Mouse (Mus musculus) right cerebral cortex, postnatal 10 days (tissue): ENCODE measurements at regions not wholly inside any gene's neighbourhood (a gene's known extent, or its start where the extent isn't known, plus 50 kb on each side); places are given as distances from the start of the nearest gene placed in this dataset.

ENCODE experiments used
- DNase-seq, 2 experiments: peaks; one replicate each; pipeline ENCODE4 v3.0.0; 2021; ENCODE audit warnings: low spot score in 2 of 2

DNA sequence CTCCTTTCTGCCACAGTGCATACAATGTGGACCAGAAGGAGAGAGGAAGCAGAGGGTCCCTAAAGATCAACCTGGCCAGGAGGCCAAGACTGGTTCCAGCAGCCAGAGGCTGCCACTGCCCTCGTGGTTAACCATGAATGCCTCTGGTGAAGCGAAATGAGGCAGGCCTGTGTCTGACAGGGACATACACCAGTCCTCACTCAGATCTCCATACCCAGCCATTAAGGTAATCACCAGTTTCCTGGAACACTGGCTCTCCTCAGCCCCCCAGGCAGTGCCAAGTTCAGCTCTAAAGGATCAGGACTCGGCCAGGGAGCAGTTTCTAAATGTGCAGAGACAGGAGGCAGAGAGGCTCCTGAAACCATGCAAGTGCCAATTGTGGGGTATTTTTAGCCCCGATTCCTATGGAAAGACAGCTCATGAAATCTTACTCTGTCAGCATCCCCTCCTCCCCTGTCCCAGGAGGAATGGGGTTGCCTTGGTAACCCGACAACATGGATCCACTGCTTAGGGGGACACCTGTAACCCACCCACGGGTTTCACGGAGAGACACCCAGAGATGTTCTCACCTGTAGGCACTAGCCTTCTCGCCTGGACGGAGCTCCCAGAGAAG lies 103.6 kb downstream of the Ier5 start:
- peak in 1 of 2 experiments; percentile 56 for DNase-seq

DNA sequence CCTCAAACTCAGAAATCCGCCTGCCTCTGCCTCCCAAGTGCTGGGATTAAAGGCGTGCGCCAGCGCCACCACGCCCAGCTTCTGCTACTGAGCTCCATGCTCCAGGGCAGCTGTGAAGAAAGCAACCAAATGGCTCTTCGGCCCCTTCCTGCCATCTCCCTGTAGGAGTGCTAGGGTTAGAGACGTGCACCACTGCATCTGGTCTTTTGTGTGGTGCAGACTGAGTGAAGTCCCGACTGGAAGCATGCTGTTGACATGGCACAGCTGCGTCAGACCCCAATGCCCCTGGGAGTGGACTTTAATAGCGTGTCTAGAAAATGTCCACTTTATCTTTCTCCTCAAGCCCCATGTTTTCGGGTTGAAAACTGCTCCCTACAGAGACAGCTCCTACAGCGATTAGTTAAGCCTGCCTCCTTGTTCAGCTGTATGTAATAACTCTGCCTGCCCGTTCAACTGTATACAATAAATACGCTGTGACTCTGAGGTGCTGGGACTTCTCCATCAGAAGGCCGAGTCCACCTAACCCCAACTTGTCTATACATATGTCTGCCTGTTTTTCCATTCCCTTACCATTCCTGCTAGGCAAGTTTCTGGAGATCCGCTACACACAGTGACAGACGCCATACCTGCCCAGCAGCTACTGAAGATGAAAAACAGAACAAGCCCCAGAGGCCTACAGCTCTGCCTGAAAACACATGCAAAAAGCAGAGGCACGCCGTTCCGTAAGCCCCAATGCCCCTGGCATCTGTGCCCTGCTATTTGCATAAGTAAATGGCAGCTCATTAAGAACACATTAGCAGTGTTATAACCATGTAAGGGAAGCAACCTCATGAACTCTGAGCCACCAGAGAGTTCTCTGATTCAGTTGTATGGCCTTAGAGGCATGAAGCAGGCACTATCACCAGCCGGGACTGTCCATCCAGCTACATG lies 105.2 kb downstream of the Ier5 start:
- no peak for DNase-seq

DNA sequence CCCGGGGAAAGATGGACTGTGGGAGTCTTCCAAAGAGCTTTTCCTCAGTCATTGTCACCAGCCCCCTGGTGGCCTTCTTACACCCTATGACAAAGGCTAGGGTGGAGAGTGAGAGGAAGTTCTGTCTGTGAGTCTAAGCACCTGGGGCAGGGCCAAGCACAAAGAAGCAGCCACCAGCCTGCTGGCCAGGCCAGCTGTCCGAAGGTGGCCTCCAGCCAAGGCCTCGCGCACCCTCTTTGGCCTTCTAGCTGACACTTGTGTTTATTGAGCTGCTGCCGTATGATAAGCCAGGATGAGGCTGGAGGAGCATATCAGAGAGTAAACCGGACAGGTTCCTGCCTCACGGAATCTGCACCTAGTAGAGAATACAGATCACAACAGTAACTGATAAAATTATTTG lies 99.0 kb upstream of the Cacna1e start:
- DNase-seq: no peak

DNA sequence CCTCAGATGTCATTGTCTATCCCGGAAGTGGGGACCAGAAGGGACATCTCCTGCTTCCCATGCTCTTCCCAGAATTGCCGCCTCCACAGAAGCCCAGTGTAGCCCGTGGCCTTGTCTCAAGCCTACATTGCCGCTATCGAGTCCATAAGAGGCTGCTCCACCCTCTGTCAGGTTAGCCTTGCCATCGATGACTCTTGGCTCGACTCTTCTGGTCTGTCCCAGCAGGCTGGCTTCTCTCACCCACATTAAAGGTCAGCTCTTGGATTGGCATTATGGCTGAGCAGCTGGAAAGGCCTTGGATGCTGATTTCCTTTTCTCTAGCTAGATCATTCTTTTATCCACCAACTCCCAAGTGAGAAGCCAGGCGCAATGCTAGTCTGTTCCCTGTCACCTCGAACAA lies 98.5 kb upstream of the Cacna1e start:
- no peak for DNase-seq

DNA sequence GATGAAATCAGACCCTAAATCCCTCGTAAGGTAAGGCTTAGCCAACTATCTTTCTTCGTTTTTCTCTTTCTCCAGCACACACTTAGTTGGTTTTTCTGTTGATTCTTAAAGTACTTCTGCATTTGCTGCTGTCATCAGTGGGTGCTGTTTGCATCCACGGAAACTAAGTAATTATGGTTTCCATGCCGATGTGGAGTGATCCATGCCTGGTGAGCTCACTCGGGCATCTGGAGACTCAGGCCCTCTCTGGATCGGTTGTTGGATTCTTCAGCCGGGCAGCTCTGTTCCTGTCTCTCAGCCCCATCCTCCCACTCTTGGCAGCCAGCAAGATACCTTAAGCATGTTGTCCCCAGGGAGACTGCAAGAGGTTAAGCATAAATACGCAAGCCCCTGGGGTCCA lies 97.4 kb upstream of the Cacna1e start:
- DNase-seq: peak in 1 of 2 experiments; percentile 35

DNA sequence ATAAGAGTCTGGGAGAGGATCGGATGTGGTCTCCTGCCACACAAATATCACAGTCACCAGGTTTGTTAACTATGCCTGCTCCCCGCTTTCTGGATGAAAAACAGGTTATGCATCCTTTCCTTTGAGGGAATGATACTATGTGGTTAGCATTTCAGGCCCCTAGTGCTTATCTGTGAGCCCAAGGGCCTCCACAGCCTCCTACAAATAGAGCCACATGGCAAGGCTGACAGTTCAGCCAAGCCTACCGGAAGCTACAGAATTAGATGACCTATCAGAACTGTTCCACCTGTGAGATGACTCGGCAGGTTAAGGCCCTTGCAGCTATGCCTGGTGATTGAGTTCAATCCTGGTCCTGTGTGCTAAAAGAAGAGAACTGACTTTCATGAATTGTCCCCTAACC lies 91.4 kb upstream of the Cacna1e start:
- no peak for DNase-seq

DNA sequence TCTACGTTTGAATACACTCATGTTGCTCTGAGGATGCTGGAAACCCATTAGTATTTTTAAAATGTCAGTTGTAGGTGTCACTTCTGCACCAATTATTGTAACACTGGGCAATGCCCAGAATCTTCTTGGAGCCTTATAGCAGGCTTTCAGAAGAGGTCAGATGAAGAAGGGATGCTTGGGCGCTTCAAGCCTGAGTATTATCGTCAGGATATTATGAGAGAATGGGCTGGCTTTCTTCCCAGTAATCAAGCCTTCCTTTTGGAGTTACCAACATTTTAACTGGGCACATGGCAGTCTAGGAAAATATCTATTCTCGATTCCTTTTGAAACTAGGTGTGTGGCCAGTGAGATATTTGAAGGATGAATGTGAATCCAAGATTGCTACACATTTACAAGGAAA lies 77.0 kb upstream of the Cacna1e start:
- no peak for DNase-seq

DNA sequence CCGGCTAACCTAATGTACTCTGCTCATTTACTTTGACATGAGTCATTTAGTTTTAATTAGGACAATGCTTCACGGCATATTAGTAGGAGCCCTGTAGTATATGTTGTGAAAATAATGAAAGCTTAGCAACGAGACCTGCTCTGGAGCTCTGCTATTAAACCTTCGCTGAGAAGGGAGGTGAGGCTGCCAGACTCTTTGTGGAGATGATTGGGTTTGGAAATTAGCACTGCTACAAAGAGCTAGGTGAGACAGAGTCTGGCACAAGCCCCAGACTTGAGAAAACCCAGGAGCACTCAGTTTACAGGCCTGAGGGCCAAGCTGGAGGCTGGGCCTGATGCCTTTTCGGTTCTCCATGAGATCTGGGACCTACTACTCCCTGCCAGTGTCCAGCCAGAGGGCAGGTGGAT lies 72.3 kb upstream of the Cacna1e start:
- DNase-seq: no peak

DNA sequence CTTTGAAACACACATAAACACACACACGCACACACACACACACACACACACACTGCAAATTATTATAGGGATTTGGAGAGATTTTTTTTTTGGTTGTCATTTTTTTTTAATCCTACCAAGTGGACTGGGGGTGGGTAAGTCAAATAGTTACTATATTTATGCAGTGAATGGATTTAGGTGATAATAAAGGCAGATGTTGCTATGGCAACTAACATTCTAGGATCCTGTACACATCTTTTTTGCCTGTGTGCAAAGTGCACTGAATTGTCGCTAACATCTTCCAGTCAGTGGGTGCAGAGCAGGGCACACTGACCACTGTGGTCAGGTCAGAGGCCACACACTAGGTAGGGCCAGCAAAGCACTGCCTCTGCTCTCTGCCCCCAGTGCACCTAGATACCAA lies 68.4 kb upstream of the Cacna1e start:
- DNase-seq: no peak
